Mouse (Mus musculus) liver, postnatal 0 days (tissue): ENCODE measurements around the gene Mgat5. TPM values are rescaled to one million over a fixed set of nuclear protein-coding genes. Genes with fewer than 3 reads are reported as not detected.
A peak's percentile ranks its signal among the peaks of the same experiment; 100 is the strongest.

ENCODE experiments used
- ATAC-seq: fragments of 200-750 bp; cut with Nextera tagmentation; 2 replicates; pipeline ENCODE4 v1.8.0; 2017; ENCODE audit warnings: mild to moderate bottlenecking, moderate library complexity
- DNase-seq: peaks from one replicate; pipeline ENCODE4 v3.0.0-alpha.2; 2016
- H3K27ac ChIP-seq: fragments of 300-500 bp; sonication (generic); 2 replicates; pipeline ENCODE4 v1.5.1; 2014; ENCODE audit warnings: antibody characterized with exemption, moderate library complexity, mild to moderate bottlenecking, low read depth
- H3K27me3 ChIP-seq: fragments of 300-500 bp; sonication (generic); 2 replicates; pipeline ENCODE4 v1.6.1; 2014; ENCODE audit warnings: low read length, control low read depth, mixed read lengths; ENCODE audit not compliant: insufficient read depth
- H3K36me3 ChIP-seq: fragments of 300-500 bp; sonication (generic); replicated peaks from 2 replicates; pipeline ENCODE4 v1.6.1; 2014; ENCODE audit warnings: mild to moderate bottlenecking, control low read depth, low read length, moderate library complexity, mixed read lengths; ENCODE audit not compliant: insufficient read depth
- H3K4me1 ChIP-seq: fragments of 300-500 bp; sonication (generic); 2 replicates; pipeline ENCODE4 v1.6.1; 2014; ENCODE audit warnings: antibody characterized with exemption, mild to moderate bottlenecking, control low read depth; ENCODE audit not compliant: insufficient read depth
- H3K4me2 ChIP-seq: fragments of 300-500 bp; sonication (generic); 2 replicates; pipeline ENCODE4 v1.6.1; 2014; ENCODE audit warnings: low read depth, mild to moderate bottlenecking, low read length, moderate library complexity, mixed read lengths
- H3K4me3 ChIP-seq: fragments of 300-500 bp; sonication (generic); 2 replicates; pipeline ENCODE4 v1.5.1; 2014; ENCODE audit warnings: low read depth, low read length
- H3K9ac ChIP-seq: fragments of 300-500 bp; sonication (generic); replicated peaks from 2 replicates; pipeline ENCODE4 v1.6.1; 2014; ENCODE audit warnings: mild to moderate bottlenecking, moderate library complexity
- H3K9me3 ChIP-seq: fragments of 300-500 bp; sonication (generic); 2 replicates; pipeline ENCODE4 v1.6.1; 2016; ENCODE audit warnings: mild to moderate bottlenecking, control low read depth, low read length, mixed read lengths
- CTCF ChIP-seq: sonication (generic); IDR thresholded peaks from 2 replicates; pipeline ENCODE4 v1.5.1; 2016; ENCODE audit warnings: antibody characterized with exemption, low read depth
- EP300 ChIP-seq: IDR thresholded peaks from 2 replicates; pipeline ENCODE4 v1.6.1; 2016; ENCODE audit warnings: antibody characterized with exemption, low read depth, mild to moderate bottlenecking
- WGBS: fragments of 180-500 bp; shearing (Covaris S2); extraction: QIAGEN DNeasy Blood & Tissue Kit; methylation state at CpG from one replicate; pipeline ENCODE4 v1.1.7; 2014; ENCODE audit not compliant: insufficient replicate concordance; 5-methylcytosine and 5-hydroxymethylcytosine counted together
- polyA plus RNA-seq: library from polyadenylated mRNA; unstranded; fragments of >200 nt; fragmentation: Nextera tagmentation; extraction: Ambion mirVana; gene quantifications from 2 replicates; pipeline ENCODE4 v1.2.1, GENCODE M21; 2015

The Mgat5 gene
- polyA plus RNA-seq, 1 experiment from 2014 or later, result 0.86 TPM

DNA sequence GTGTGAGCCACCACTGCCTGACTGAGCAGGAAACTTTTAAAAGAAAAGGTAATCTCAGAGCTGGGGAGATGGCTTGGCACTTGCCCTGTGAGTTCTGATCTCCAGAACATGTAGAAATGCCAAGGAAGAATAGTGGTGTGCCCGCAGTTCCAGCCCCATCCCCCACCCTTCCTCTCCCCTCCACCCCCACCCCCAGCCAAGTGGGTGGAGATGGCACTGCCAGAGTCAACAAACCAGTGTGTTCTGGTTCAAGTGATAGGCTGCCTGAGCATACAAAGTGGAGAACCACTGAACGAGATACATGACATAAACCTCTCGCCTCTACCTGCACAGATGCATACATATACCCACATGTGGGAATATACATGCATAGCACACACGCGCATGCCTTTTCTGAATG is 193.4 kb downstream of the Mgat5 start:
- H3K27me3 ChIP-seq, result no peaks in the 10 kb centered on the region
- H3K4me3 ChIP-seq, result no peak overlapping the region
- no peak for ATAC-seq
- H3K9me3 ChIP-seq, result no peaks in the 10 kb centered on the region
- H3K36me3 ChIP-seq, result no peaks in the 10 kb centered on the region
- DNase-seq, result no peak
- no peak overlapping the region for H3K27ac ChIP-seq
- no peak overlapping the region for H3K9ac ChIP-seq
- no peak overlapping the region for H3K4me2 ChIP-seq
- no peaks in the 10 kb centered on the region for H3K4me1 ChIP-seq
- TF ChIP-seq CTCF, result no peak
- TF ChIP-seq EP300, result no peak
- WGBS, result 72% methylated on average over 5 of the region's 5 CpGs

DNA sequence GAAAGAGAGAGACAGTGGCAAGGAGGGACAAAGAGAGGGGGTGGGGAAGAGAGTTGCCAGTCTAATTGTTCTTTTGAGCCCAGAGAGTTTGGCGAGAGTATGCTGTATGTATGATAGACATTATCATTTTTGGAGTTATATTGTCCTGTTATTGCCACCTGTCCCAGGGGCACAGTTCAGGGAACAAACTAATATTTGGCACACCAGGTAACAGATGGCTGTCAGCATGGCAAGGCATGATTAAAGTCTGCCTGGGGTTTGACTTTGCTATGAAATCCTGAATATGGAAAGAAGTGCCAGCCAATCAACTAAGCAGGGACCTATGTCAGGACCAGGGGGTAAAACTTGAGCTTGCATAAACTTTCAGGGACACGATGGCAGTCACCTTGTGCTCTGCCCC is 195.4 kb downstream of the Mgat5 start:
- ATAC-seq (no peak), DNase-seq (no peak)
- Histone ChIP-seq H3K4me3 (no peak overlapping the region), H3K4me2 (no peak overlapping the region), H3K9ac (no peak overlapping the region), H3K27me3 (no peaks in the 10 kb centered on the region), H3K27ac (no peak overlapping the region), H3K36me3 (no peaks in the 10 kb centered on the region), H3K4me1 (no peaks in the 10 kb centered on the region), H3K9me3 (no peaks in the 10 kb centered on the region)
- TF ChIP-seq CTCF (no peak), EP300 (no peak)
- WGBS, result 67% methylated on average over 2 of the region's 2 CpGs

DNA sequence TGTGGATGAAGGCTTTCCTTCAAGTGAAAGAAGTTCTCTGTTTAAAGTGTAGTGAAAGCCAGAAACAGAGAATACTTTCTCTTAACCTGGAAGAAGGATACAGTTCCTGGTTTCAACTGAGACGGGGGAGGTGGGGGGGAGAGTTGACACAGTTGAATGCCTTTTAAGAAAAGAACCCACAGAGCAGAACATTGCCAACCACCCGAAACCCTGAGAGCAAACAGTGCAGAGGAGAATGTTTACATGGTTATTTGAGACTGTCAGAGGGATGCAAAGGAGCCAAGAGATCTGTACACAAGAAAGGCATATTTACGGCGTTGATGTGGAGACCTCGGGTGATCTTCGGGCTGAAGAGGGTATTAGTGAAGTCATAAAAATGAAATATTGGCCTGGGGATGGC is 195.9 kb downstream of the Mgat5 start:
- WGBS, result 67% methylated on average over 6 of the region's 6 CpGs
- H3K9me3 ChIP-seq, result no peaks in the 10 kb centered on the region
- H3K9ac ChIP-seq, result no peak overlapping the region
- H3K4me3 ChIP-seq, result no peak overlapping the region
- H3K27me3 ChIP-seq, result no peaks in the 10 kb centered on the region
- ATAC-seq, result no peak
- no peaks in the 10 kb centered on the region for H3K4me1 ChIP-seq
- H3K36me3 ChIP-seq, result no peaks in the 10 kb centered on the region
- no peak overlapping the region for H3K4me2 ChIP-seq
- no peak for DNase-seq
- H3K27ac ChIP-seq, result no peak overlapping the region
- TF ChIP-seq EP300 (no peak), CTCF (no peak)

DNA sequence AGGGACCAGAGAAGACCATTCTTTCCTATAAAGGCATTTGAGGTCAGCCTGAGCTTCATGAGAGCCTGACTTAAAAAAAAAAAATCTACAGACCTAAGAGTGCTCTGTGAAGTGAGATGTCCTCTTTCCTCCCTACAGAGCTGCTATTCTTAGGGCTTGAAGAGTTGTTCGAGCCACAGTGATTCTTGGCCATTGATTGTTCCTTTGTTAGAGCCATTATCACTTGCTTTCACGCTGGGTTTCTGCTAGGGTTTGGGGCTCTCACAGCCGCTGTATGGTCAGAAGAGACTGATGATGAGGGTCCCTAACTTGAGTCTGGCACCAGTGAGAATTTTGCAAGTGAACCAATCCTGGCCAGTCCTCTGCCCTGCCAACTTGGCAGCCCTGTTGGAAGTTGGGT is 199.8 kb downstream of the Mgat5 start:
- H3K4me3 ChIP-seq, result no peak overlapping the region
- ATAC-seq, result no peak
- no peak for DNase-seq
- no peak overlapping the region for H3K9ac ChIP-seq
- no peaks in the 10 kb centered on the region for H3K4me1 ChIP-seq
- no peak overlapping the region for H3K4me2 ChIP-seq
- 60% methylated on average over 3 of the region's 3 CpGs for WGBS
- no peaks in the 10 kb centered on the region for H3K36me3 ChIP-seq
- TF ChIP-seq EP300, result no peak
- TF ChIP-seq CTCF, result no peak
- no peaks in the 10 kb centered on the region for H3K27me3 ChIP-seq
- H3K9me3 ChIP-seq, result no peaks in the 10 kb centered on the region
- H3K27ac ChIP-seq, result no peak overlapping the region

DNA sequence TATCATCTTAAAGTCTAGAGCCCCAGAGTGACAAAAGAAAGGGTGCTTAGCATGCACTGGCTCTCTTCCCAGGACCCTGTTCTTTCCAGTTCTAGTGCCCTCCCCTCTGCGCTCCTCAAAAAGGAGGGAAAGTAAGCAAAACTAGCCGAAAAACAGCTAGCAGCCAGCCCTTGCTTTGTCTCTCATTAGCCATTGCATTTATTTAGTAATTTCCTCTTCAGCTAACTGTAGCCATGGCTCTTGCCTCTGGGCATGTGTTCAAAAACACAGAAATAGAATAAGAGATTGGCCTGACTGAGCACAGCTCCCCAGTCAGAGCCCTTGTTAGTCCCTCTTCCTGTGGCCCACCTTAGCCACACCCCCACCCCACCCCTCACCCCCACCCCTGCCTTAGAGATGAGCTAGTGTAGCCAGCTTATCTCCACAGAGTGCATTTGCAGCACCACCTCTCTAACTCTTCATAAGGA is 204.2 kb downstream of the Mgat5 start:
- DNase-seq (no peak), ATAC-seq (no peak)
- Histone ChIP-seq H3K27me3 (no peaks in the 10 kb centered on the region), H3K36me3 (no peaks in the 10 kb centered on the region), H3K9me3 (no peaks in the 10 kb centered on the region), H3K4me3 (no peak overlapping the region), H3K27ac (no peak overlapping the region), H3K9ac (no peak overlapping the region), H3K4me1 (no peaks in the 10 kb centered on the region), H3K4me2 (no peak overlapping the region)
- 79% methylated on average over 2 of the region's 2 CpGs for WGBS
- TF ChIP-seq CTCF, result no peak
- TF ChIP-seq EP300, result no peak

DNA sequence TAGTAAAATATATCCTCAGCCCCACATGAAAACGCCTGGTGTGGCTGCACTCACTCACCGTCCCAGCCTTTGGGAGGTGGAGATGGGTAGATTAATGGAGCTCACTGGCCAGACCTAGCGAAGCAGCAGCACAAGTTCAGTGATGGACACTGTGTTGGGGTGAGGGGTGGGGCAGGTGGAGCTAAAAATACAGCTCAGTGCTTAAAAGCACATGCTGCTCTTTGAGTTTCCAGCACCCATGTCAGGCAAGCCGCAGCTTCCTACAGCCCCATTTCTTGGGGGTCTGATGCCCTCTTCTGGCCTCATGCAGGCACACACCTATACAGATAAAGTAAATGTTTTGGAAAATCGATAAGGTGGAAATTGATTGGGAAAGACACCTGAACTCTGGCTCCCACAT is 204.7 kb downstream of the Mgat5 start:
- H3K4me3 ChIP-seq, result no peak overlapping the region
- WGBS, result 40% methylated on average over 5 of the region's 5 CpGs
- H3K36me3 ChIP-seq, result 0 out of 2 replicates have a peak, but pooled peaks cover 2% of the 10 kb centered on the region
- DNase-seq (peak; percentile 24), ATAC-seq (peak; percentile 48)
- H3K27me3 ChIP-seq, result no peaks in the 10 kb centered on the region
- no peaks in the 10 kb centered on the region for H3K4me1 ChIP-seq
- H3K27ac ChIP-seq, result no peak overlapping the region
- H3K4me2 ChIP-seq, result no peak overlapping the region
- H3K9ac ChIP-seq, result no peak overlapping the region
- no peaks in the 10 kb centered on the region for H3K9me3 ChIP-seq
- peak; percentile 65 for TF ChIP-seq CTCF
- TF ChIP-seq EP300, result no peak

DNA sequence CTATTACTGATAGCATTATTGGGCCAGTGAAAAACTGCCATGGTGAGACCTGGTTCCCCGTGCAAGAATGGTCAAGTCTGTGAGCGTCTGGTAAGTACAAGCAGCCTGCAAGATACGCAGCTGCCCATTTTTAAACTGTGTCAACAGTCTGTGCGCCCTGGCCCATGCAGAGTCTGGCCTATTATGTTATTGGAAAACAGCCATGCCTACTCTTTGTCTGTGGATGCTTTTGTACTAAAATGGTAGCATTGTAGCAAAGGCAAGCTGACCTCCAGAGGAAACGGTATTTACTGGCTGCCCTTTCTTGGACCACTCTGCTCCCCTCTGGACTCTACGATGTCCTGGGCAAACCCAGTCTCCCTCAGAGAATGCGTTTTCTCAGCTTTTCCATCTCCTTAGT is 209.7 kb downstream of the Mgat5 start:
- Histone ChIP-seq H3K9me3 (no peaks in the 10 kb centered on the region), H3K36me3 (peaks cover 5% of the 10 kb centered on the region; the same call in 1 of the 2 replicates), H3K4me2 (no peak overlapping the region), H3K27me3 (no peaks in the 10 kb centered on the region), H3K27ac (no peak overlapping the region), H3K4me3 (no peak overlapping the region), H3K4me1 (no peaks in the 10 kb centered on the region; the same call in 1 of the 2 replicates), H3K9ac (no peak overlapping the region)
- no peak for ATAC-seq
- DNase-seq, result no peak
- TF ChIP-seq CTCF (no peak), EP300 (no peak)
- 77% methylated on average over 7 of the region's 7 CpGs for WGBS
